ENCODE assay signal across 8 mouse cellular contexts in genomic region chr2:30708001-30708683, GRCm38 (mm10).
DNase-seq lines count a peak whose midpoint lies in the region; ATAC-seq and TF ChIP-seq lines count a peak whose summit lies in the region.

No protein-coding gene starts in this region.

- DNase-seq in 3T3-L1 (ENCODE audit: low read depth, low spot score): peak; percentile 94
- DNase-seq in adrenal gland, adult 18-20 months (ENCODE audit: low spot score in 2 of 2): peak; percentile 77 to 82
- peak; percentile 94 for DNase-seq in embryonic facial prominence, embryonic 14.5 days (ENCODE audit: low spot score)
- DNase-seq in liver, postnatal 0 days: peak; percentile 54
- peak; percentile 85 for DNase-seq in ovary, postnatal 36 days (ENCODE audit: low spot score)
- peak; percentile 85 for DNase-seq in urinary bladder, postnatal 25 days (ENCODE audit: low spot score)

- ATAC-seq in embryonic facial prominence, embryonic 14.5 days (ENCODE audit: low read depth): peak; percentile 90
- ATAC-seq in heart, embryonic 12.5 days (ENCODE audit: insufficient number of reproducible peaks, low FRiP score): peak; percentile 49
- ATAC-seq in kidney, embryonic 14.5 days (ENCODE audit: low FRiP score, low TSS enrichment): peak; percentile 88
- ATAC-seq in liver, postnatal 0 days: no peak; the same call in 1 of the 2 replicates

- H3K9ac ChIP-seq in embryonic facial prominence, embryonic 14.5 days (ENCODE audit: low read depth, low read length): peak overlapping the region; percentile 83
- peak overlapping the region; percentile 89 for H3K9ac ChIP-seq in heart, embryonic 12.5 days
- H3K9ac ChIP-seq in kidney, embryonic 14.5 days (ENCODE audit: low read depth, low read length): peak overlapping the region; percentile 69
- H3K9ac ChIP-seq in liver, postnatal 0 days (replicated peaks): peak overlapping the region; percentile 49

- H3K27ac ChIP-seq in embryonic facial prominence, embryonic 14.5 days (replicated peaks; ENCODE audit: low read depth, low read length): peak overlapping the region; percentile 100
- peak overlapping the region; percentile 99 for H3K27ac ChIP-seq in heart, embryonic 12.5 days (ENCODE audit: poor library complexity, severe bottlenecking)
- peak overlapping the region; percentile 99 for H3K27ac ChIP-seq in kidney, embryonic 14.5 days (ENCODE audit: low read depth, low read length)
- H3K27ac ChIP-seq in liver, postnatal 0 days (ENCODE audit: low read depth): peak overlapping the region; percentile 88

- no peaks in the 10 kb centered on the region for H3K27me3 ChIP-seq in embryonic facial prominence, embryonic 14.5 days (replicated peaks; ENCODE audit: control insufficient read depth, insufficient read depth, low read length)
- no peaks in the 10 kb centered on the region for H3K27me3 ChIP-seq in heart, embryonic 12.5 days (replicated peaks)
- no peaks in the 10 kb centered on the region for H3K27me3 ChIP-seq in kidney, embryonic 14.5 days (ENCODE audit: control insufficient read depth, insufficient read depth, low read length)
- H3K27me3 ChIP-seq in liver, postnatal 0 days (ENCODE audit: insufficient read depth, low read length): peaks cover 30% of the 10 kb centered on the region

- no peaks in the 10 kb centered on the region for H3K36me3 ChIP-seq in embryonic facial prominence, embryonic 14.5 days (ENCODE audit: control insufficient read depth, insufficient read depth, low read length)
- H3K36me3 ChIP-seq in heart, embryonic 12.5 days: no peaks in the 10 kb centered on the region
- H3K36me3 ChIP-seq in kidney, embryonic 14.5 days (ENCODE audit: control insufficient read depth, insufficient read depth, low read length): no peaks in the 10 kb centered on the region
- no peaks in the 10 kb centered on the region for H3K36me3 ChIP-seq in liver, postnatal 0 days (replicated peaks; ENCODE audit: insufficient read depth, low read length)

- H3K9me3 ChIP-seq in embryonic facial prominence, embryonic 14.5 days (ENCODE audit: control insufficient read depth, low read length): no peaks in the 10 kb centered on the region
- peaks cover 6% of the 10 kb centered on the region for H3K9me3 ChIP-seq in heart, embryonic 12.5 days (replicated peaks)
- peaks cover 3% of the 10 kb centered on the region for H3K9me3 ChIP-seq in kidney, embryonic 14.5 days (ENCODE audit: control insufficient read depth, low read length)
- H3K9me3 ChIP-seq in liver, postnatal 0 days (ENCODE audit: low read length): no peaks in the 10 kb centered on the region

- no peak for TF ChIP-seq CTCF in liver, postnatal 0 days (IDR thresholded peaks at IDR 0.05; ENCODE audit: low read depth)

- peaks cover 55% of the 10 kb centered on the region for H3K4me1 ChIP-seq in embryonic facial prominence, embryonic 14.5 days (ENCODE audit: control insufficient read depth, insufficient read depth, low read length)
- peaks cover 59% of the 10 kb centered on the region for H3K4me1 ChIP-seq in heart, embryonic 12.5 days (replicated peaks)
- H3K4me1 ChIP-seq in kidney, embryonic 14.5 days (ENCODE audit: control insufficient read depth, insufficient read depth, low read length): peaks cover 55% of the 10 kb centered on the region
- peaks cover 22% of the 10 kb centered on the region for H3K4me1 ChIP-seq in liver, postnatal 0 days (ENCODE audit: insufficient read depth)

- TF ChIP-seq EP300 in liver, postnatal 0 days (IDR thresholded peaks at IDR 0.05; ENCODE audit: low read depth): no peak

- peak overlapping the region; percentile 39 for H3K4me3 ChIP-seq in embryonic facial prominence, embryonic 14.5 days (ENCODE audit: low read depth, low read length)
- peak overlapping the region; percentile 48 for H3K4me3 ChIP-seq in heart, embryonic 12.5 days
- peak overlapping the region; percentile 25 for H3K4me3 ChIP-seq in kidney, embryonic 14.5 days (ENCODE audit: low read length)
- H3K4me3 ChIP-seq in liver, postnatal 0 days (ENCODE audit: low read depth, low read length): peak overlapping the region; percentile 43

- under 1% methylated on average over 36 of the region's 48 CpGs for WGBS in embryonic facial prominence, embryonic 14.5 days
- under 1% methylated on average over 41 of the region's 48 CpGs for WGBS in heart, embryonic 12.5 days
- WGBS in kidney, embryonic 14.5 days: under 1% methylated on average over 36 of the region's 48 CpGs
- 2% methylated on average over 38 of the region's 48 CpGs for WGBS in liver, postnatal 0 days (ENCODE audit: insufficient replicate concordance)

- H3K4me2 ChIP-seq in embryonic facial prominence, embryonic 14.5 days (ENCODE audit: low read depth, low read length): peak overlapping the region; percentile 94
- peak overlapping the region; percentile 93 for H3K4me2 ChIP-seq in heart, embryonic 12.5 days
- peak overlapping the region; percentile 55 for H3K4me2 ChIP-seq in kidney, embryonic 14.5 days (replicated peaks; ENCODE audit: low read depth, low read length)
- H3K4me2 ChIP-seq in liver, postnatal 0 days (ENCODE audit: low read depth, low read length): peak overlapping the region; percentile 77
